Mouse (Mus musculus) intestine, embryonic 14.5 days (tissue): ENCODE results near the gene Wipf2. TPM values are rescaled to one million over a fixed set of nuclear protein-coding genes. Genes with fewer than 3 reads are reported as not detected.

Experiments used
- ATAC-seq: fragments of 200-750 bp; cut with Nextera tagmentation; replicated peaks from 2 replicates; pipeline ENCODE4 v1.8.0; 2017; ENCODE audit warnings: low read depth, moderate number of reproducible peaks, moderate TSS enrichment, moderate library complexity; ENCODE audit not compliant: low FRiP score, low TSS enrichment
- DNase-seq: peaks from one replicate; pipeline ENCODE4 v3.0.0-alpha.2; 2018; ENCODE audit warnings: low spot score
- H3K27ac ChIP-seq: fragments of 300-500 bp; sonication (generic); 2 replicates; pipeline ENCODE4 v1.5.1; 2014; ENCODE audit warnings: low read depth, mild to moderate bottlenecking, control low read depth
- H3K27me3 ChIP-seq: fragments of 300-500 bp; sonication (generic); replicated peaks from 2 replicates; pipeline ENCODE4 v1.6.1; 2014; ENCODE audit warnings: low read length, control low read depth; ENCODE audit not compliant: control insufficient read depth, insufficient read depth
- H3K36me3 ChIP-seq: fragments of 300-500 bp; sonication (generic); 2 replicates; pipeline ENCODE4 v1.6.1; 2014; ENCODE audit warnings: low read length, control low read depth; ENCODE audit not compliant: control insufficient read depth, insufficient read depth
- H3K4me1 ChIP-seq: fragments of 300-500 bp; sonication (generic); replicated peaks from 2 replicates; pipeline ENCODE4 v1.6.1; 2014; ENCODE audit warnings: low read length, control low read depth, mixed read lengths; ENCODE audit not compliant: control insufficient read depth, insufficient read depth
- H3K4me2 ChIP-seq: fragments of 300-500 bp; sonication (generic); 2 replicates; pipeline ENCODE4 v1.6.1; 2014; ENCODE audit warnings: low read length
- H3K4me3 ChIP-seq: fragments of 300-500 bp; sonication (generic); 2 replicates; pipeline ENCODE4 v1.5.1; 2014; ENCODE audit warnings: low read depth, low read length, control low read depth, mixed read lengths
- H3K9ac ChIP-seq: fragments of 300-500 bp; sonication (generic); 2 replicates; pipeline ENCODE4 v1.6.1; 2014; ENCODE audit warnings: mild to moderate bottlenecking, low read length
- H3K9me3 ChIP-seq: fragments of 300-500 bp; sonication (generic); 2 replicates; pipeline ENCODE4 v1.6.1; 2016; ENCODE audit warnings: low read length, control low read depth; ENCODE audit not compliant: control insufficient read depth
- WGBS: fragments of 180-500 bp; shearing (Covaris S2); extraction: QIAGEN DNeasy Blood & Tissue Kit; methylation state at CpG from one replicate; pipeline ENCODE4 v1.1.7; 2014; 5-methylcytosine and 5-hydroxymethylcytosine counted together
- polyA plus RNA-seq: library from polyadenylated mRNA; unstranded; fragments of >200 nt; fragmentation: Nextera tagmentation; extraction: Ambion mirVana; gene quantifications from 2 replicates; pipeline ENCODE4 v1.2.1, GENCODE M21; 2014

Gene Wipf2
- polyA plus RNA-seq, 1 experiment from 2014 or later: 5.1 TPM

GRCm38 (mm10) chr11:98835725-98836124 lies 27.7 kb upstream of the Wipf2 start:
- Histone ChIP-seq H3K27ac (no peak overlapping the region), H3K9ac (no peak overlapping the region), H3K4me2 (no peak overlapping the region), H3K4me1 (peaks cover 8% of the 10 kb centered on the region; the same call in 1 of the 2 replicates), H3K4me3 (no peak overlapping the region), H3K36me3 (peaks cover 35% of the 10 kb centered on the region), H3K9me3 (no peaks in the 10 kb centered on the region), H3K27me3 (peaks cover 19% of the 10 kb centered on the region)
- ATAC-seq: no peak
- no peak for DNase-seq
- WGBS: 49% methylated on average over 3 of the region's 3 CpGs

- H3K27me3 ChIP-seq: peaks cover 19% of the 10 kb centered on the region
- no peak overlapping the region for H3K9ac ChIP-seq
- DNase-seq (no peak), ATAC-seq (peak; percentile 13; the same call in 1 of the 2 replicates)
- peaks cover 31% of the 10 kb centered on the region for H3K36me3 ChIP-seq
- H3K4me3 ChIP-seq: peak overlapping the region; percentile 70
- peaks cover 8% of the 10 kb centered on the region; the same call in 1 of the 2 replicates for H3K4me1 ChIP-seq
- no peaks in the 10 kb centered on the region for H3K9me3 ChIP-seq
- H3K4me2 ChIP-seq: peak overlapping the region; percentile 99
- no peak overlapping the region for H3K27ac ChIP-seq
- WGBS: 24% methylated on average over 7 of the region's 7 CpGs
These were observed 27.3 kb upstream of the Wipf2 start for GRCm38 (mm10) chr11:98836128-98836527.

- Histone ChIP-seq H3K9ac (peak within 1 kb of the TSS; percentile 59), H3K36me3 (peaks cover 25% of the 10 kb centered on the region), H3K4me1 (peaks cover 8% of the 10 kb centered on the region; the same call in 1 of the 2 replicates), H3K27me3 (peaks cover 19% of the 10 kb centered on the region), H3K4me2 (peak within 1 kb of the TSS; percentile 99), H3K9me3 (no peaks in the 10 kb centered on the region), H3K27ac (0 out of 2 replicates have a peak within 1 kb of the TSS, but pooled peaks have one; percentile 11), H3K4me3 (peak within 1 kb of the TSS; percentile 70)
- DNase-seq: peak; percentile 92
- ATAC-seq: peak; percentile 84
- under 1% methylated on average over 31 of the region's 48 CpGs for WGBS
These were observed 26.7 kb upstream of the Wipf2 start, which contains the start of gene Rapgefl1 for GRCm38 (mm10) chr11:98836651-98837141. Gene Rapgefl1, plus strand, starts transcription at chr11:98836785.

- Histone ChIP-seq H3K27me3 (peaks cover 19% of the 10 kb centered on the region), H3K4me1 (peaks cover 8% of the 10 kb centered on the region; the same call in 1 of the 2 replicates), H3K4me3 (peak overlapping the region; percentile 70), H3K9ac (peak overlapping the region; percentile 59), H3K27ac (no peak overlapping the region), H3K9me3 (no peaks in the 10 kb centered on the region), H3K36me3 (peaks cover 19% of the 10 kb centered on the region), H3K4me2 (peak overlapping the region; percentile 99)
- DNase-seq (no peak), ATAC-seq (peak; percentile 16; the same call in 1 of the 2 replicates)
- WGBS: 1% methylated on average over 25 of the region's 29 CpGs
These were observed 26.2 kb upstream of the Wipf2 start for GRCm38 (mm10) chr11:98837231-98837704.

- WGBS: 58% methylated on average over 11 of the region's 11 CpGs
- DNase-seq: no peak
These were observed 25.5 kb upstream of the Wipf2 start for GRCm38 (mm10) chr11:98837917-98838316.

GRCm38 (mm10) chr11:98838512-98838911 lies 24.9 kb upstream of the Wipf2 start:
- Histone ChIP-seq H3K4me3 (no peak overlapping the region), H3K4me2 (no peak overlapping the region), H3K9ac (no peak overlapping the region), H3K27ac (no peak overlapping the region), H3K36me3 (peaks cover 7% of the 10 kb centered on the region), H3K9me3 (no peaks in the 10 kb centered on the region), H3K4me1 (peaks cover 8% of the 10 kb centered on the region; the same call in 1 of the 2 replicates), H3K27me3 (peaks cover 19% of the 10 kb centered on the region)
- WGBS: 82% methylated on average over 9 of the region's 9 CpGs
- no peak for ATAC-seq
- no peak for DNase-seq

More at GRCm38 (mm10) chr11:98837917-98838316, 25.5 kb upstream of the Wipf2 start:
- peaks cover 19% of the 10 kb centered on the region for H3K27me3 ChIP-seq
- no peak overlapping the region for H3K27ac ChIP-seq
- no peaks in the 10 kb centered on the region for H3K9me3 ChIP-seq
- no peak overlapping the region for H3K4me3 ChIP-seq
- peaks cover 13% of the 10 kb centered on the region for H3K36me3 ChIP-seq
- H3K4me2 ChIP-seq: no peak overlapping the region; the same call in 1 of the 2 replicates
- ATAC-seq: no peak
- H3K4me1 ChIP-seq: peaks cover 8% of the 10 kb centered on the region; the same call in 1 of the 2 replicates
- H3K9ac ChIP-seq: no peak overlapping the region

GRCm38 (mm10) chr11:98839402-98839801 lies 24.0 kb upstream of the Wipf2 start:
- ATAC-seq: peak; percentile 34; the same call in 1 of the 2 replicates

GRCm38 (mm10) chr11:98839897-98840296 lies 23.5 kb upstream of the Wipf2 start:
- Histone ChIP-seq H3K4me1 (peaks cover 8% of the 10 kb centered on the region; the same call in 1 of the 2 replicates), H3K9me3 (no peaks in the 10 kb centered on the region), H3K4me3 (no peak overlapping the region), H3K4me2 (no peak overlapping the region), H3K27me3 (peaks cover 19% of the 10 kb centered on the region), H3K9ac (no peak overlapping the region), H3K27ac (no peak overlapping the region), H3K36me3 (no peaks in the 10 kb centered on the region)
- ATAC-seq (no peak), DNase-seq (no peak)
- WGBS: 63% methylated on average over 10 of the region's 10 CpGs

More at GRCm38 (mm10) chr11:98839402-98839801, 24.0 kb upstream of the Wipf2 start:
- WGBS: 43% methylated on average over 6 of the region's 6 CpGs
- no peak overlapping the region for H3K27ac ChIP-seq
- H3K36me3 ChIP-seq: no peaks in the 10 kb centered on the region
- no peak overlapping the region for H3K4me2 ChIP-seq
- peaks cover 8% of the 10 kb centered on the region; the same call in 1 of the 2 replicates for H3K4me1 ChIP-seq
- no peak for DNase-seq
- H3K4me3 ChIP-seq: no peak overlapping the region
- peaks cover 19% of the 10 kb centered on the region for H3K27me3 ChIP-seq
- H3K9me3 ChIP-seq: no peaks in the 10 kb centered on the region
- no peak overlapping the region for H3K9ac ChIP-seq
